Mouse (Mus musculus): Measurements from ENCODE around the gene Pot1a. TPM values are rescaled to one million over a fixed set of nuclear protein-coding genes. Genes with fewer than 3 reads are reported as not detected.

The Pot1a gene
- total RNA-seq (2021): 12.8 and 14.8 TPM in 2 replicates
- long read RNA-seq, experiment 1, partial matches to known transcripts: 2 of 3 reads
- long read RNA-seq, experiment 1, other reads (novel, unspliced or antisense): 0 of 3 reads
- long read RNA-seq, experiment 2, partial matches to known transcripts: 1 of 6 reads
- long read RNA-seq, experiment 2, other reads (novel, unspliced or antisense): 1 of 6 reads

DNA sequence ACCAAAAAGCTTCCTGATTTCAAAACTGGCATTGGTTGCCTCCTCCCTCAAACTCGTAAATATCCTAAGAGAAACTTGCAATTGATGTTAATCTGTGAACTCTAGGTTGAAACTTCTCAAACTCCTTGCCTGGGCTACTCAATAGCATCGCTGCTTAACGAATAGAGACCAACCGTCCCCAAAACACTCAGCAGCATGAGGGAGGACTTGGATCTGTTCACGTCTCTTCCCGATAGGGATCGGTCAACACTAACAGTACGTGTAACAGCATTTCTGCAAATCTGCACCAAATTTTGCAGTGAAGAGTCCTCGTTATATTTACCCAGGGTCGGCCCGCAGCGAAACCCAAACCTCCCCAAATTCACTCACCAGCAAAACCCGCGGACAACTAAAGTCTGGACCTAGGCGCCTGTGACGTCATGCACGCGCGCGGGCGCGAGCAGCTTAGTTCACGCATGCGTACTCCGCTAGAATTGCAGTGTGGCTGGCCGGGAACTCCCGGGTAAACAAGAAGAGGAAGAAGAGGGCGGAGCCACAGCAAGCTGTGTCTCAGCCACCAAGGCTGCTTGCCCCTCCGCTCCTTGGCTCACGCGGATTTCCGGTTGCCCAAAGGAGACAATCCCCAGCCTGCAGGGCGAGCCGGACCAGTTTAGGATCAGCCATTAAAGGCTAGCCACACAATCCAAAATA, at the start of gene Pot1a:
Pot1a (minus strand) TSS at position 441 of the 690 bp plus-strand sequence.
- peak; percentile 97 for DNase-seq

DNA sequence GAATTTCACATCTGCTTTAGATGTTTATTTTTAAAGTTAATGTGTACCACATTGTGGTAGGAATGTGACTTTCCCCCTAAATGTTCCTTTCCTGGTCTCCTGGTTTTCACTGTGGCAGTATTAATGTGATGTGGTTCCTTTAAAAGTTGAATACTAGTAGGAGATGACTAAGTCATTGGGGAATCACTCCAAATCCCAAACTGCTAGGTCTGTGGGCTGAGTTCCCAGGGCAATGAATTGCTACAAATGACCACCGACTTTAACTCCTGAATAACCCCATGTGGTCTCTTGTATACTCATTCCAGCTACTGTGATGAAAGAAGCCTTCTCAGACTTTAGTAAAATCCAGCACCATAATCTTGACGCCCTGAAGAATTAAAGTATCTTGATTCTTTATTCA, 27.2 kb upstream of the Pot1a start:
- no peak for DNase-seq

DNA sequence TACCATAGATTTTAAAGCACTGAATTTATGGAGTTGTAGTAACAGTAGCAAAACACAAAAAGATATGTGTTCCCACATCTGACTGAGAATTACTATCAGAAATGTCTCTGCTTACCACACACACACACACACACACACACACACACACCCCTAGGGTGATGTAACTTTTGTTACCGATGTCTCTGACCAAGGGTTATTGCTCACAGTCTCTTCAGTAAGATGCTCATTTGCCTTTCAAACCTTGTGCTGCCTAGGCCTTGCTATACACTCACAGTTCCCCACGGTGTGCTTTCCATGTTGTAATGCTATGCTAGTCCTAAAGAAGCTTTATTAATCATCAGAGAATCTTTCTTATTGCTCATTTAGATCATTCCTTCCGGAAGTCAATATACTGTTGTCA, 3.0 kb downstream of the Pot1a start:
- DNase-seq: no peak

DNA sequence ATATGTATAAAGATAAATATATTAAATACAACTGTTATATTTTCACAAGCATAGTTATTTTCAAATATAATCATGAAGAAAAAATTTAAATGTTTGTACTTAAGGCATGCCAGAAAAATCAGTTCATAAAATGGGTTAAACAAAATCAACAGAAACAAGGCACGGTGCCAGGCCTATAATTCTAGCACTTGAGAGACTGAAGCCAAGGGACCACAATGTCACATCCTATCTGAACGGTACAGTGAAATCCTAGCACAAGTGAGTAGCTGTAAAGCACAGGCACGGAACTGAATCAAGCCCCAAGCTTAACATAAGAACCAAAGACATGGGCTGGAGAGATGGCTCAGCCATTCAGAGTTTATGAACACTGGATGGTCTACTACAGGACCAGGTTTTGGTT, 6.8 kb downstream of the Pot1a start:
- DNase-seq: no peak

DNA sequence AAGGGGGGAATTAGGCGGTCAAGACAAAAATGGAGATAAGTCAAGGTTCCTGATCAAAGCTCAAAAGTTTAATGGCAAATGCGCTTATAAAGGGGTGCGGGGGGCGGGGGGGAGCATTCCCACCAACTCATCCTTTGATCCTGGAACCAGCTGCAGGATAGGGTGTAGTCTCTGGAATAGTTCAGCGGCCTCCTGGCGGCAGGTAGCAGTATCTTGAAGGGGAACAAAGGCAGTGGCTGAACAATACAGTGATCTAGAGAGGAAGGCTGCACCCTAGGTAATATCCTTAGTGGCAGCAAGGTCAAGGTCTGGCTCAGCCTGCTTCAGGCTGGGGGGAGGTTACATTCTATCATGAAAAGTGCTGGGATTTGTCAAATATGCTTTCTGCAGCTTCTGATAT, 7.8 kb downstream of the Pot1a start:
- no peak for DNase-seq

DNA sequence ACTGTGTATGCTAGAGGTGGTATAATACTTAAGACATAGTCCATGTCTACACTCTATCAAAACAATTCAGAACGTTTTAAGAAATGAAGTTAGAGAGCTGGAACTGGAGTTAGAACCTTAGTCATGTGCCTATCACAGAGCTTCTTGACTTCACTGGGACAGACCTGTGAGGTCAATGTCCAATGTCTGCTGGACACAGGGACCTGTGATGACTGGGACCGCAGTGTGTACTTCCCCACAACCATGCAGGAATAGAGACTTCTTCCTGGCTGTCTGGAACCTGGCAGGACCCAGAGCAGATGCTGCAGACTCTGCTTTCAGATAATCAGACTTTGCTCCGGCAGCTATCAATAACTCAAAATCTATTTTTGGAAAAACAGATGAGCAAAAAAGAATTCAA, 40.8 kb downstream of the Pot1a start:
- no peak for DNase-seq

DNA sequence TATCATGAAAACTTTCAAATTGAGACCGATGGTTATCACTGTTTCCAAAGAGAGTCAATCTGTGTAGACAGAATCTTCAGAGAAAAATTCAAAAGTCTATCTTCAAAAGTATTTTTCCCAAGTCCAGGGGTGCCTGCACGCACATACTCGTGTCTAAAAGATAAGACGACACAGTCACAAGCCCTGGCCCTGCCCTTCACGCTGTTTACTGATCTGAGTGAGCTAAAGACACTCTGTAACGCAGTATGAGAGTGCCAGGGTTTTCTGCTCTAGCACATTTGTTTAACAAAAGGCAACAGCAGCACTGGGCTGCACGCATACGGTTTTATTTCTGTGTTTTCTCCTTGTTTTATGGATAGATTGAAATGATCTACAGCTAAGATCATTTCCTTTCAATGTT, 41.5 kb downstream of the Pot1a start:
- no peak for DNase-seq

DNA sequence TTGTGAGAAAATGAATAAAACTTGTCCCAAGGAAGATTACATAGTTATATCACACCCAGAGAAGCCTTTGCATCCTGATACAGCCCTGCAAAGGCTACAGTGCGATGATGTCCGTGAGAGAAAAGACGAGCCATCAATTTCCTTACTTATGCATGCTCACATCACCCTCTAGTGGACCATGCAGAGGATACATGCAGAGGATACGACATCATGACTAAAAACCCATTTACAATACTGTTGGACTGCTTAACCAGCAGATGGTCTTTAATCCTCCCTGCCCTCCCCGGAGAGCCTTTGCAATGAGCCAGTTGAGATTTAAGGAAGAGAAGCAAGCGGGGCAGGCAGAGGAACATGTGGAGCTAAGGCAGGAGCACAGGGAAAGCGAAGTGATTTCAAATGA, 42.0 kb downstream of the Pot1a start:
- peak; percentile 8 for DNase-seq

DNA sequence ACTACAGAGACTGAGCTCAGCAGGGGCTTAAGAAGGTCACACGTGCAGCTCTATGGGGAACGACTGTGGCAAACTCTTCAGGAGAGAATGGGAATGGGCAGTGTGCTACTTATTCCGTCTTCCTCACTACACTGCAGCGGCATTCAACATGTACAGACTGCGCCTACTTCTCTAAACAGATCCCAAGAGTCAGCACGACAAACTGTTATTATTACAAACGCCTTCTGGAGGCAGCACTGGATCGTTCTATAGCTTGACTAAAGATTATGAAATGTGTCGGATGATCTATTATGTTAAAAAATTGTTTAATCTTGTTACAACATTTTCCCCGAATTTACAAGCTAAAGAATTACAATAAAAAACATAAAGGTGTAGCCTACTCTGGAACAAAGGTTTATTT, 42.8 kb downstream of the Pot1a start:
- DNase-seq: no peak

DNA sequence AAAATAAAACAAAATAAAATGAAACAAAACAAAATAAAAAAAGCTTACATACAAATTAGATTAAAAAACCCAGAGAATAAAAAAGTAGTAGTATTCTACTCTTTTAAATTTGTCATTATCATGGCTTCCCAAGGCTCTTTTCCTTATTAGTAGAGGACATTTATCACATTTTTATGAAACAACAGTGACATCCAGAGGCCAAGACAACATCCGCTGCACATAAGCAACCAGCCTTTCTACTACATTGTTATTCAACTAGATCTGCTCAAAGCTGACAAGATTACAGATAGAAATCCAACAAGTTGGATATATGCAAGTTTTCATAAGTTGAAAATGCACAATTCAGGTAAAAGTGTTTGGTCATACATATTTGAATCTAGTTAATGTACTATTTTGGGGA, 56.4 kb downstream of the Pot1a start:
- DNase-seq: peak; percentile 5

DNA sequence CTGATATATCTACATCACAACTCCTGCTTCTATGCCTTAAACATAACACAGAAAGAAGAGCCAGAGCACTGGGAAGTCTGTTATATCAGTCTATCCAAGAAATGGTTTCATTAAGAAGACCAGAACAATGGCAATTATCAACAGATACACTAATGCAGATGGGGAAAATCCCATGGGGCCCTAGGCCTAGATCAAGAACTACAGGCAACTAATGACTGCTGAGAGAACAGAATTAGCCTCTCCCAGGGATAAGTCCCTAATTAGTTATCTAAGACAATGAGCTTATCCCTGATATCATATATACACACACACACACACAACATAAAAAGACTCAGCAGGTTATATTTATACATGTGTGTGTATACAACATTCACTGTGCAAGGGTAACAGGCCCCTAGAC, 72.5 kb downstream of the Pot1a start:
- no peak for DNase-seq

DNA sequence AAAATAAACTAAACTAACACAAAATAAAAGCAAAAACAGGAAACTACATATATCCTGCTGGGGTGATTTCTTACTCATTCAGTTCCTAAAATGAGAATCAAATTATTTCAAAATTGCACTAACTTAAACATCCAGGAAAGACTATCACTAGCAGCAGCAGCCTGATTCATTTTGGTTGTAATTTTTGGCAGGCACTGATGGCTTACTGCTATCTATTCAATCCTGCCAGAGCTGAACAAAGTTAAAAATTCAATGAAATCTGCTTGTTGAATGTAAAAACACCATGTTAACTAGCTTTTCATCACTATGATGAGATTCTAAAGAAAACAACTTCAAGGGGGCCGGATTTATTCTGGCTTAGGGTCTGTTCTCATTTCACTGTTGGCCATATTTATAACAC, 82.5 kb downstream of the Pot1a start:
- DNase-seq: no peak

DNA sequence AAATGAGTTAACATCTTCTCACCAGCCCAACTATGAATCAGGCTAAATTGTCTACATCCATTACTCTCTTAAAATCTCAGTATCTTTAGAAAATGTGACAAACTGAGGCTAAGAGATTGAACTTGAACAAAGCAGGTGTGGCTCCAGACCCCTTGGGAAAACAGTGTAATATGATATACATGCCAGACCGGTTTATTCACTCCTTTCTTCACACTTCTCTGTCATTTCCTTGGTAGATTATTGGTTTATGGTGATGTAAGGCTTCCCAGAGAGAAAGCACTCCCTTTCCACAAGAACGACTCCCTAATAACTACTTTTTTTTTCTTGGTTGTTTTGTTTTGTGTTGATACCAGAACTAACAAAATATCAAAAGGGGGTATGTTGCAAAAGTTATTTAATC, 98.4 kb downstream of the Pot1a start:
- no peak for DNase-seq

DNA sequence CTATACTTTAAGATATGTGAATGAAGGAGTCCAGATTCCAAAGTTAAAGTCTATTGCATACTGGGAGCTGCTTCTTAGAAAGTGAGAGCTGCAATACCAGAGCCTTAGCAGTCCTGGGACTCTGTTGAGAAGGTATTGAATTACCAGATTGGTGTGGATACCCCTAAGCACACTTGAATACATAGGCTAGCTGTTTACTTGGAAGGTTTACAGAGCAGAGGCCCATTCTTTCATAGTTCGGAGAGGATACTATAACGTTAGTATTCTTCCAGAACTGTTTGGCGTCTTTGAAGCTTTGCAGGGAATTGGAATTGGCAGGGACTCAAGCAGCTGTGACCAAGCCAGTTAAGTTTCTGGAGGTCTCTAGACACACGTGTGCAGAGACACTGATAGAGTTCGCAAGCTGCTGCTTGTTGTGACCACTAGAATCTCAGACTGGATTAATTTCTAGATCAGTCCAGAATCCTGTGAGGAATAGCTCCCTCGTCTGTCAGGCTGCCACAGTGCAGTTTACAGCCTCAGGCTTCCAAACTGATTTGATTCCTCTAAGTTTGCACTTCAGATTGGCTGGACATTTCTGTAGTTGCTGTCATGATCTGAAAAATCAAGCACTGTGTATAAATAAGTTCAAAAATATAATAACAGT, 99.7 kb downstream of the Pot1a start:
- peak; percentile 53 for DNase-seq

DNA sequence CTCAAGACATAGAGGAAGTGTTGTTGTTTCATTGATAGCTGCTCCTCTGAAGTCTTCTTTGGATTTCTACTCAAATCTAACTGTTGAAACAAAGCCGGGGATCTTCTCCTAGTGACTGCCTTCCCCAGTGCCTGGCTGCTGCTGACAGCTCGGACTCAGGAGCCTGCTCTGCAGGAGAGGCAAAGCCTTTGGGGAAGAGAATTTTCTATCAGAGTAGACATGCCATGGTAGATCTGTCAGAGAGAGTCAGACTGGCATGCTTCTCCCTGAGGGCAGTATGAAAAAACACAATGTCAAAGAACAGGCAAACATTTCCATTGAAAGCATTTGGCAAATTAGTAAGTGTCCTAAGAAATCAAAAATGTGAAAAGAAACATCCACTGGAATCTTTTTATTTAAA, 109.1 kb downstream of the Pot1a start:
- no peak for DNase-seq

Other genes with a start within 250 kb of the Pot1a start
- 0.44 and 0.49 TPM in 2 replicates for gene Gpr37, start 118.5 kb downstream of the Pot1a start, total RNA-seq (2021)